Mouse (Mus musculus) inflammation-experienced regulatory T-cells (primary cell): ENCODE measurements around the gene Rnf144a. TPM values are rescaled to one million over a fixed set of nuclear protein-coding genes. Genes with fewer than 3 reads are reported as not detected.

Source experiments
- polyA plus RNA-seq, 2 experiments: library from polyadenylated mRNA; unstranded; fragments of 100-300 nt; shearing (Covaris generic); gene quantifications; one replicate each; pipeline ENCODE4 v1.2.1; 2017

Gene Rnf144a
- 10 to 100 TPM; 10.6 to 52.8 TPM for polyA plus RNA-seq

GRCm38 (mm10) chr12:26415104-26415771, at the start of gene Rnf144a:
Rnf144a (minus strand) TSS chr12:26415254.

DNA sequence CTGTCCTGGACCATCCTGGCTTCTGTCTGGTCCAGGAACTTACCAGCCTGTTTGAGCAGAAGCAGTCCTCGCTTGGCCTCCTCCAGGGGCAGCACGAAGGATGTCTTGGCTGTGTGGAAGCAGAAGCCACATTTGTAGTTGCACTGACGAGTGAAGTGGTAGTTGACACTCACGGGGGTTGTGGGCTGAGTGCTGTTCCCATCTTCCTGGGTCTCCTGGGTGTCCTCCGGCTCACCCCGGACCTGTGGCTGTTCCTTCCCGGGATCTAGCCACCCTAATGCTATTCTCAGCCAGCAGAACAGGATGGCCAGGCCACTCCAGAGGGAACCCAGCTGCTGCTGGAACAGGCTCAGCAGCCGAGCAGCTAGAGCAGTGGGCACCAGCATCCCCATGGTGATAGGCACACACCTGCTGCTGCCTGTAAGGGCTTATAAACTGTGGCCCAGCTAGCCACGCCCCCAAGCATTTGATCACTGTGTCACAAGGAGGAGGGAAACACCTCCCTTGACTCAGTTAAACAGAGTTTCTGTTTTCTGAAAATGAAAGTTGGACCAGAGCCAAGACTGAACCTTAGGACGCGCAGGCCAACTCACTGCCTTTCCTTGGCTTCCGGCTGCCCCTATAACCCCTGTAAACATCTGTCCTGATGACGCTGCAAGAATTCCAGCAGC, 41.1 kb upstream of the Rnf144a start, which contains the start of gene Rsad2:
Rsad2 (minus strand) TSS at position 425 of the 671 bp plus-strand sequence.

Other genes with a start within 250 kb of the Rnf144a start
- 1 to 10 TPM; 2.8 to 6.2 TPM for gene Rsad2, start 41.2 kb upstream of the Rnf144a start, polyA plus RNA-seq
- 10 to 100 TPM in 1 of 2 experiments, 1 to 10 TPM in 1; 9.9 to 20.2 TPM for gene Cmpk2, start 54.0 kb upstream of the Rnf144a start, polyA plus RNA-seq